Mouse (Mus musculus) neural tube, embryonic 10.5 days (tissue): Measurements from ENCODE around the gene Inpp5b.

Experiments
- DNase-seq: peaks from one replicate; pipeline ENCODE4 v3.0.0-alpha.2; 2017; ENCODE audit warnings: low spot score; ENCODE audit errors: extremely low spot score

Gene Inpp5b

DNA sequence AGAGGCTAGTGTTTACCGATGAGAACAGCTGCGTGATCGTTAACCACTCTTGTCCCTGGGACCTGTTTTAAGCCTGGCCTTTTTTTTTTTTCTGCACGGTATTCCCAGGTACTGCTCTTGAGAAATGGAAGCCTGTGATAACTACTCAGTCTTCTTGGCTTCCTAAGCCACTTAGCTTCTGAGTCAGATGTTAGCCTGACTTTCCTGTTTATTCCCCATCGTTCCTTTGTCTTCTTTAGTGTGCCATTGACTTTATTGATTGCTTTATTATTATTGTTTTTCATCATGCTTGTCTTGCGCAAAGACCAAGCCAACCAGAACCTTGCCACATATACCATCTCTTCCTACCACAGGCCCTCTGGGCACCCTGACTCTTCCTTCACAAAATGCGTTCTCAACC is 68.4 kb downstream of the Inpp5b start:
- DNase-seq = no peak

- DNase-seq = no peak
Measured at GRCm38 (mm10) chr4:124811347-124811975, 69.8 kb downstream of the Inpp5b start.

GRCm38 (mm10) chr4:124815901-124816300 is 74.3 kb downstream of the Inpp5b start:
- DNase-seq = no peak

DNA sequence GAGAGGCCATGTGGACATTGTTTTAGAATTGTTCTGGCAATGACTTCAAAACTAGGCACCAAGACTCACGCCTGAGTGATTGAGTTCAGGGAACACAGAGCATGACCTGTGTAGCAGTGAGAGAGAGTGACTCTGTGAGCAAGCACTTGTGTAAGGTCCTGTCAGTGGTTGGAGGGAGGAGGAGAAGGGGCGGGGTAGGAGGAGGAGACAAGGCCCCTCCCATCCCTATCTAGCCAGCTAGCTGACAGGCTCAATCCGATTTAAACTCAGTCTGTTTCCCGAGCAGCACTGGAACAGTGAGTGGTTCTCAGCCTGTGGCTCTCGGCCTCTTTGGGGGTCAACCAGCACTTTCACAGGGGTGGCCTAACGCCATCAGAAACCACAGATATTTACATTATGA is 76.2 kb downstream of the Inpp5b start:
- peak; percentile 18 for DNase-seq

DNA sequence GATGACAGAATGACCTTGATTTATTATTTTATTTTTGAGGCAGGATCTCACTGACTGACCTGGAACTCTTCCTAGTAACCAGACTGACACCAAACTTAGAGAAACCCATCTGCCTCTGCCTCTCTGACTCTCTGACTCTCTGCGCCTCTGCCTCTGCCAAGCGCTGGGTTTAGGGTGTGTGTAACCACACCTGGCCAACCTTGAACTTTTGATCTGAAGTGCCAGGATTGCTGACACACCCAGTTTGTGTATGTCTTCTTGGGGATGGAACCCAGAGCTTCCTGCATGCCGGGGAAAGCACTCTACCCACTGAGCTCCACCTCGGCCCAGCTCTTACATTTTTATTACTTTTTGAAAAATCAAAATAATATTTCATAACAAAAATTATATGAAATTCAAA is 77.2 kb downstream of the Inpp5b start:
- no peak for DNase-seq

- no peak for DNase-seq
Measured at GRCm38 (mm10) chr4:124824967-124825366, 83.3 kb downstream of the Inpp5b start.

GRCm38 (mm10) chr4:124825371-124825965 is 83.8 kb downstream of the Inpp5b start:
- no peak for DNase-seq

GRCm38 (mm10) chr4:124829671-124830070 is 88.0 kb downstream of the Inpp5b start:
- DNase-seq = no peak

GRCm38 (mm10) chr4:124832796-124833195 is 91.1 kb downstream of the Inpp5b start:
- DNase-seq = no peak

DNA sequence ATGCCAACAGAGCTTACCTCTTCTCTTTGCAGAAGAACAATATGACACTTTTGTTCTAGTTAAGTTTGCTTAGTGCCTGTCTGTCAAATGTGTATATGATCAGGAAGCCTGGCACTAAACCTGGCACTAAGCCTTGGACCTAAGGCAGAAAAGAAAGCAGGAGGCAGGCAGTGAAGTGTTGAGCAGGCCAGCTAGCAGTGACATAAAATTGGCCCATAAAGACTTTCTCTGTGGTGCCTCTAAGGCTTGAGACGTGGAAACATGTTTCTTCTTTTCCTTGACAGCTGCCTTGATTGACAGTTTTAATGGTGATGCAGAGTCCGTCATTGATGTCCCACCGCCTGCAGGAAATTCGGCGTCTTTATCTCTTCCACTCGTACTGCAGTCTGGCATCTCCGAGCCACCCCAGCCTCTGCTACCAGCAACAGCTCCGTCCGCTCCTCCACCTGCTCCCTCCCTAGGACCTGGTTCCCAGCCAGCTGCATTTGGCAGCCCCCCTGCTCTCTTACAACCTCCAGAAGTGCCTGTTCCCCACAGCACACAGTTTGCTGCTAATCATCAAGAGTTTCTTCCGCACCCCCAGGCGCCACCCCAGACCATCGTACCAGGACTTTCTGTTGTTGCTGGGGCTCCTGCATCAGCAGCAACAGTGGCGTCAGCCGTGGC is 96.5 kb downstream of the Inpp5b start:
- no peak for DNase-seq

GRCm38 (mm10) chr4:124840998-124841397 is 99.3 kb downstream of the Inpp5b start:
- DNase-seq = no peak

GRCm38 (mm10) chr4:124843493-124843892 is 101.8 kb downstream of the Inpp5b start:
- peak; percentile 35 for DNase-seq

DNA sequence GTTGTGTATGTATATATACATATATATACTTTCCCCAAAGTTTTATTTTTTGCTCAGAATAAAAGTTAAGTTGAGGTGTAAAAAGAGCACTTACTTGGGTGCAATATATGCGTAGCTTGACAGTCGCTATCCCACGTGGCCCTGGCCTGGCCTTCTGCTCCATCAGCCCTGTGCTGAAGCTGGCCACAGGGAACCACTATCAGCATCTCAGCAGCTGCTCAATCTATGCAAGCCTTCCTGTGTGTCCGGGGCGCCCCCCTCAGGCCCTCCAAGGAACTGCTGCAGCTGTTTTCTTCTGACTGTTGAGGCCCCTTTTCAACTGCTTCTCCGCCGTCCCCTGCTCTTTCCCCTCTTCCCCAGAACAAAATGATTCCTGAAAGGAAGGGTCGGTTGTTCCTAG is 105.9 kb downstream of the Inpp5b start:
- peak; percentile 86 for DNase-seq

DNA sequence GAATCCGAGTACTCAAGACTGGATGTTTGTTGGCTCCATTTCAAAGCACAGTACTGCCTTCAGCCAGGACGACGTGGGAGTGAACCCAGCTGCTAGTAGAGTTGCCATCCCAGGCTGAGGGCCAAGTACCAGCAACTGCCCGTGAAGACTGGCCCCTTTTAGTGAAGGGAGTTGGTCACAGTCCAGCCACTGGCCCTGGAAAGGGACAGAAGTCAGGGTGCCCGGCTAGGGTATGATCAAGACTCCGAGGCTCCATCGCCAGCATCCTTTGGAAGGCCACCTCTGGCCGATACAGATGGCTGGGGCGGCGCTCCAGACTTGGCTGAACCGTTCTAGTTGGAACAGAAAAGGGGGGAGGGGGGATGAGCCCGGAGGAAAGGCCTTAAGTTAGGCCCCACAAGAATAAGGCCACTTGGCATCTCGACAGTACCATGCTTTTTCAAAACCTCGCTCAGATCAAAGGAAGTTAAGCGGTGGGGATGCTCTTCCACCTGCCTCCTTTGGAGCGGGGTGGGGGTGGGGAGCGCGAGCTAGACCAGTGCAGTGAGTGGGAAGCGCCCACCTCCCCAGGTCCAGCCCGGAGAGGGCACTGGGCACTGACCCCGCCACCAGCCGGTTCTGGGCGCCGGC is 108.1 kb downstream of the Inpp5b start:
- DNase-seq = peak; percentile 49

DNA sequence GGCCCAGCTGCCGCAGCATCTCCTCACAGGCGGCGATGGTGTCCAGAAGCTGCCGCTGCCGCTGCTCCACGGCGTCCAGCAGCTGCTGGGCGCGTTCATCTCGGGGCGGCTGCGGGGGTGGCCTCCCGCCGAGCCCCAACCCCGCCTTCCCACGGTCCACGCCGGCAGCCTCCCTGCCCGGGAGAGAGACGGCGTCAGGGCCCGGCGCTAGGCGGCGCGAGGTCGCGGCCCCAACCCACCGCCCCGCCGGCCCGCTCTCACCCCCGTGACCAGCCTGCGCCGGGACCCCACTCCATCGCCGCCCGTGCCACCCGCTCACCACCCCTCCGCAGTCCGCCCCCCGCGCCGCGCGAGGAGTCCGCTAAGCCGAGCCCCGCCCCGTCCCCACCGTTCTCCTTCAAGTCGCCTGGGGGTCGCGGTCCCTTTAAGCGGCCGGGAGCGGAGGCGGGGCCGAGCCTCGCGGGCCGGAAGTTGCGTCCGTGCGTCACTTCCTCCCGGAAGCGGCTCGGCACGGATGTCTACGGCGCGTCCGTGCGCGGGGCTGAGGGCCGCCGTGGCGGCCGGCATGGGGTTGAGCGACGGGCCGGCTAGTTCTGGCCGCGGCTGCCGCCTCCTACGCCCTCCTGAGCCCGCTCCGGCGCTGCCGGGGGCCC is 108.7 kb downstream of the Inpp5b start, which contains the start of gene Yrdc:
Gene Yrdc, plus strand, starts transcription at position 419 of the 653 bp plus-strand sequence.
- DNase-seq = peak; percentile 96
